ENCODE assay signal across 9 mouse cellular contexts in the genomic region with DNA sequence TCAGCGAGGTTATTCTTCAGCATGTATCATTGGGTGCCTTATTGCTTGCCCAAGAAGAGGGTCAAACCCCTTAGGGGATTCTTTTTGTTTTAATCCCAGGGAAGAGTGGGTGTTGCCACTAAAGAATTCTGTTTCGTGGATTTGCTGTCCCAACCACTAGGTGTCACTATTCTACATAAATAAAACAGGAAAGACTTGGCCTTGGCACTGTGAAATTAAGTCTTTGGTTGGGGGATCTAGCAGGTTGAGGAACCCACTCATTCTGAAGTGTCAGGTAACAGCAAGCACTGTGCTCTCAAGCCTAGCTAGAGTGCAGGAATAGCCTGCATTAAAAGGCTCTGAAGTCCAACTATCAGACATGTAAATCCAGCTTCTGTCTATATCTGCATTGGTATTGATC.
DNase-seq lines count a peak whose midpoint lies in the region; ATAC-seq and TF ChIP-seq lines count a peak whose summit lies in the region.
"Had no signal": no experiment of that assay in that cellular context is flagged by ENCODE, and none has a peak within 500 bp of the region (broad histone marks: within the 10 kb centered on the region; RNA-seq: fewer than 3 reads in every experiment).

No protein-coding gene starts in this region.

- H3K9ac ChIP-seq in heart, embryonic 11.5 days (ENCODE audit: low read depth, low read length) = no peak overlapping the region
- H3K9ac ChIP-seq in midbrain, postnatal 0 days (replicated peaks; ENCODE audit: low read length, poor library complexity, severe bottlenecking) = no peak overlapping the region
- H3K9ac ChIP-seq: heart, embryonic 13.5 days had no signal

- H3K36me3 ChIP-seq in heart, embryonic 11.5 days (ENCODE audit: control insufficient read depth, insufficient read depth, low read length) = no peaks in the 10 kb centered on the region
- no peaks in the 10 kb centered on the region for H3K36me3 ChIP-seq in midbrain, postnatal 0 days (ENCODE audit: insufficient read depth, low read length)
- H3K36me3 ChIP-seq: heart, embryonic 13.5 days had no signal

- H3K4me3 ChIP-seq in heart, embryonic 11.5 days (ENCODE audit: low read depth, low read length) = no peak overlapping the region
- H3K4me3 ChIP-seq in midbrain, postnatal 0 days (ENCODE audit: low read depth, low read length) = no peak overlapping the region
- H3K4me3 ChIP-seq: heart, embryonic 13.5 days had no signal

- no peak overlapping the region for H3K4me2 ChIP-seq in heart, embryonic 11.5 days
- H3K4me2 ChIP-seq in midbrain, postnatal 0 days (ENCODE audit: low read depth, low read length, poor library complexity, severe bottlenecking) = no peak overlapping the region
- H3K4me2 ChIP-seq: heart, embryonic 13.5 days had no signal

- no peaks in the 10 kb centered on the region for H3K9me3 ChIP-seq in heart, embryonic 11.5 days (replicated peaks; ENCODE audit: control insufficient read depth, low read length)
- no peaks in the 10 kb centered on the region for H3K9me3 ChIP-seq in midbrain, postnatal 0 days (ENCODE audit: low read length)
- H3K9me3 ChIP-seq: heart, embryonic 13.5 days had no signal

- 4% methylated on average over 2 of the region's 2 CpGs for WGBS in heart, embryonic 11.5 days (ENCODE audit: insufficient replicate concordance)
- 13% methylated on average over 2 of the region's 2 CpGs for WGBS in midbrain, postnatal 0 days

- H3K4me1 ChIP-seq in heart, embryonic 11.5 days (ENCODE audit: control insufficient read depth, insufficient read depth, low read length) = no peaks in the 10 kb centered on the region
- H3K4me1 ChIP-seq in midbrain, postnatal 0 days (ENCODE audit: insufficient read depth, low read length) = no peaks in the 10 kb centered on the region
- H3K4me1 ChIP-seq: heart, embryonic 13.5 days had no signal

- no peak overlapping the region for H3K27ac ChIP-seq in heart, embryonic 11.5 days (ENCODE audit: low read depth, low read length)
- H3K27ac ChIP-seq in midbrain, postnatal 0 days (ENCODE audit: low read depth, low read length) = no peak overlapping the region
- H3K27ac ChIP-seq: heart, embryonic 13.5 days had no signal

- H3K27me3 ChIP-seq in heart, embryonic 11.5 days (ENCODE audit: control insufficient read depth, insufficient read depth, low read length) = no peaks in the 10 kb centered on the region
- H3K27me3 ChIP-seq in midbrain, postnatal 0 days (ENCODE audit: insufficient read depth, low read length) = no peaks in the 10 kb centered on the region

- peak; percentile 1 for DNase-seq in heart, adult 9 months (ENCODE audit: low spot score in 2 of 2)
- peak; percentile 21 for DNase-seq in thymus, postnatal 0 days (ENCODE audit: low spot score)
- no peak for DNase-seq in thymus, adult 18-20 months
- DNase-seq in forelimb bud, embryonic 11.5 days (ENCODE audit: low read depth, low spot score) = peak; percentile 51
- DNase-seq in midbrain, postnatal 0 days (ENCODE audit: low spot score) = peak; percentile 82
- DNase-seq in ovary, postnatal 36 days (ENCODE audit: low spot score) = no peak

- TF ChIP-seq CTCF in midbrain, postnatal 0 days (IDR thresholded peaks at IDR 0.05) = peak; percentile 78

- ATAC-seq in heart, embryonic 11.5 days (replicated peaks; ENCODE audit: insufficient number of reproducible peaks, low FRiP score, low TSS enrichment) = no peak
- ATAC-seq in midbrain, postnatal 0 days (ENCODE audit: low FRiP score) = no peak
- no peak for ATAC-seq in frontal cortex, adult (ENCODE audit: low TSS enrichment)

Comparison
In these comparisons a context has a peak if more than half of its experiments do, and no peak if none do; other contexts are left out.
1. DNase-seq: peak in heart, adult 9 months (2 of 2), thymus, postnatal 0 days (single experiment), forelimb bud, embryonic 11.5 days (single experiment) and midbrain, postnatal 0 days (single experiment); none in thymus, adult 18-20 months (0 of 2) and ovary, postnatal 36 days (single experiment).